Mouse (Mus musculus) brown adipose tissue, adult 24 weeks (tissue): ENCODE measurements around the gene Src. TPM values are rescaled to one million over a fixed set of nuclear protein-coding genes. Genes with fewer than 3 reads are reported as not detected.
"Not testable (repeated sequence)": the region's sequence is repeated elsewhere in the genome, so short reads cannot be mapped to it uniquely, and the experiment has no call there.

Experiments
- H3K27ac ChIP-seq: fragments of 200-500 bp; replicated peaks from 2 replicates; pipeline ENCODE4 v1.5.1; 2012; ENCODE audit warnings: low read depth, mild to moderate bottlenecking, low read length
- H3K4me1 ChIP-seq: fragments of 200-500 bp; 2 replicates; pipeline ENCODE4 v1.6.1; 2012; ENCODE audit warnings: low read length, mixed read lengths; ENCODE audit not compliant: control insufficient read depth, insufficient read depth, insufficient read length
- H3K4me3 ChIP-seq: fragments of 200-500 bp; 2 replicates; pipeline ENCODE4 v1.5.1; 2012; ENCODE audit warnings: low read depth, mild to moderate bottlenecking, low read length, moderate library complexity; ENCODE audit not compliant: insufficient read depth
- polyA plus RNA-seq: library from polyadenylated mRNA; stranded (reverse); fragments of >200 nt; gene quantifications from 2 replicates; pipeline ENCODE4 v1.2.4, GENCODE M21; 2012; ENCODE audit not compliant: missing spikeins, insufficient read depth, insufficient read length

The Src gene
- polyA plus RNA-seq, result 1.4 and 1.6 TPM in 2 replicates

DNA sequence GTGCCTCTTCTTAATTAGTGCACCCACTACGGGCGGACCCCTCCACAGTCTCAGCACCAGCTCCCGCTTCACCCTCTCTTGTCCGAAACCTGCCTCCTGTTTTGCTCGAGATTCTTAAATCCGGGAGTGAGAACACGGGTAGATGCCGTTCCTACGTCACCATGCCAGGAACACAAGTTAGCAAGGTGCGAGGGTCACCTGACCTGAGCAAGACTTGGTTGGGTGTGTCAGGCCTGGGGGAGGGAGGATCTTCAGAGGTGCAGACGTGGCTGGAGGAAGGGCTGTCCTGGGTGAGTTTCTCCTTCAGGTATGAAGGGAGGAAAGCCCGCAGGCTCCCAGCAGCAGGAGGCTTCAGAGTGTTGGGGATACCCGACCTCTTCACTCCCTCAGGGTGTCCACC is at the start of gene Src:
Gene Src, plus strand, starts transcription at position 239 of the 400 bp plus-strand sequence.
- H3K27ac ChIP-seq, result no peak within 1 kb of the TSS
- H3K4me3 ChIP-seq, result no peak within 1 kb of the TSS
- H3K4me1 ChIP-seq, result 0 out of 2 replicates have a peak, but pooled peaks cover under 1% of the 10 kb centered on the region

DNA sequence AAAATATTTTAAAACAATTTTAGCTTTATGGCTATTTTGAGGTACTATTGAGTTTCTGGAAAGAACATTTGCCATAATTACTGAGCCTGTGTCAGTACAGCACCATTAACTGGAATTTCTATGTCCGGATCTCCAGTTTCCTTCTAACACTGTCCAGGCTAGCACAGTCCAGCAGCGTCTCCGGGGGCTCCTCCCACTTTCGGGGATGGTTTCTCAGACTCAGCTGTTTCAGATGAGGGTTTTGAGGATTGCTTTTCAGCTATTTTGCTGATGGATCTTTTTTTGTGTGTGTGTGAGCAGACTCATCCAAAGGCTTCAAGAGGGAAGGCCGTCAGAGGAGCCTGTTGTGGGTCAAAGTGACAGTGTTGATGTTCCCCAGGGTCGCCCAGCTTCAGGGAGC is 46.5 kb upstream of the Src start:
- Histone ChIP-seq H3K4me1 (peaks cover 14% of the 10 kb centered on the region), H3K27ac (no peak overlapping the region), H3K4me3 (no peak overlapping the region)

DNA sequence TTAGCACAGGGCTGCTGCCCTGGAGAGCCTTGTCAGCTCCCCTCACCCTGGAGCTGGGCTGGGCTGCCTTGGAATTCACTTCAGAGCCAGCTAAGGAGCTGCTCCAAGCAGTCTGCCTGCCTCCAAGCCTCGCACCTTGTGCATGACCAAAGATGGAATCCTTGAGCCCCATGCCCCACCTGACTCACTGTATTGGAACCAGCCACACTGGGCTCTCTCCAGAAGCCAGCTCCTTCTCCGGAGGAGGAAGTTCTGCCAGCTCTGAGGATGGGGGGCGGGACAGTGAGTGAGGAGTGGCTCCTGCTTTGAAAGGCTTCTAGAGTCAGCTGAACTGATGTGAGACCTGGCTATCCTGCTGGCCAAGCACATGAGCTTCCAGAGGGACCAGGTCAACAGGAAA is 44.6 kb upstream of the Src start:
- no peak overlapping the region for H3K4me3 ChIP-seq
- H3K4me1 ChIP-seq, result peaks cover 12% of the 10 kb centered on the region
- no peak overlapping the region for H3K27ac ChIP-seq

DNA sequence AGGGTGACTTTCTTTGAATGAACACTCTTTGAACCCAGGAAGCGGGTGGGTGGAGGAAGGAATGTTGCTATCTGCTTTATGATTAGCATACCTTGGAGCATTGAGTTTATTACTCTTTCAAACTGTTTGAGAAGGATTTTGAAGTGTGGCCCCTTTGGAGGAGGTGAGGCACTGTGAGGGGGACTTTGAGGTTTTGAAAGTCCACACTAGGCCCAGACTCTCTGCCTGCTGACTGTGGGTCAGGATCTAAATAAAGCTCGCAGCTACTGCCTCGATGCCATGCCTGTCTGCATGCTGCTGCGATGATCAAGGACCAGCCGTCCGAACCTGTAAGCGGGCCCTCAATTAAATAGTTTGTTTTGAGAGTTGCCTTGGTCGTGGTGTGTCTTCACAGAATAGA is 43.2 kb upstream of the Src start:
- H3K4me3 ChIP-seq, result no peak overlapping the region

DNA sequence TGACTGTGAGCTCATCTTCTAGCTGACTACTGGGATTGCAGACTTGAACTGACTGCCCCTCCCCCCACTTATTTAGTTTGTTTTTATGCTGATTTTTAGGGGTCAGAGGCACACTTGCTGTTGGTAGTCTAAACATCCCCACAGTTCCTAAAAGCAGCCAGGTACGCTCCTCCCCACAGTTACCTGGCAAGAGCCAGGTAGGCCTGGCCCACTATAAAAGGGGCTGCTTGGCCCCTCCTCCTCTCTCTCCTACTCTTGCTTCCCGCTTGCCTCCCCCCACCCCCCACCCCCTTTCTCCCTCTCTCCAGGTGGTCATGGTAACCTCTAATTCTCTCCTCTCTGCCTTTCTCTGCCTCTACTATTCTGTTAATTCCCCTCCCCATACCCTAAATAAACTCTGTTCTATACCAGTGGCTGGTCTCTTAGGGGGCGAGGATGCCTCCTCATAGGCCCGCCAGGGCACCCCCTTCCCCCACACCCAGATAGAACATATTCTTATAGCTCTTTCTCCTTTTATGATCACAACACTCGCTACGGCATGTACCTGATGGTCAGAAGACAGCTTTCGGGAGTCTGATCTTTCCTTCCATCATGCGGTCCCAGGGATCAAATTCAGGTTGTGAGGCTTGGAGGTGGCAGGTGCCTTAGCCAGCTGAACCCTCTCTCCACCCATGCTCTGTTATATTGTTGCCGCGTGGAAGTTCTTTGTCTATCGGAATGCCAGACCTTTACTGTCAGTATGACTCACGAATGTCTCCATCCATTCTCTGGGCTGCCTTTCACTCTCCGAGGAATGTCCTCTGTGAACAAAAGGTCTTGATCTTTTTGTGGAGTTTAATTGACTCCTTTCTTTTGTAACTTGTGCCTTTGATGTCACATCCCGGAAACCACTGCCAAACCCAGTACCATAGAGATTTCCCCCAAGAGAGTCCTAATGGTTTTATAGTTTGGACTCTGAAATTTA is 42.2 kb upstream of the Src start:
- H3K4me1 ChIP-seq, result peaks cover 12% of the 10 kb centered on the region
- no peak overlapping the region for H3K4me3 ChIP-seq
- no peak overlapping the region for H3K27ac ChIP-seq

More for the DNA sequence above, 43.2 kb upstream of the Src start:
- Histone ChIP-seq H3K4me1 (peaks cover 12% of the 10 kb centered on the region), H3K27ac (no peak overlapping the region)

DNA sequence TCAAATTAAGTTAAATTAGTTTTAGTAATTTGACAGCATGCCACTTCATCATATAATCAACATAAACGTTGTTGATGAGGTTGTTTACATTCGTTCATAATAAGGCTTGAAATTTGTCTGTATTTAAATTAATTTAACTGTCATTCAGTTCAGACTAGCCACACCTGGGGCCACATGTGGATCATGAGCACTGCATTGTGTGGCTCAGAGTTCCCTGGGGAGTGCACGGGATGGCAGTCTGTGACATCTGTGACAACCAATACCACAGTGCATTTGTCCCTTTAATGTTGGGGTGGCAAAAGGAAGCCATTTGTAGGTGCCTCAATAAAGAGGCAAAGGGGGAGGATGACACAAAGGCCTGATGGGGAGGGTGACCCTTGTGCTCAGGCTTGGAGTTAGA is 41.2 kb upstream of the Src start:
- H3K4me3 ChIP-seq, result no peak overlapping the region
- H3K4me1 ChIP-seq, result peaks cover 12% of the 10 kb centered on the region
- H3K27ac ChIP-seq, result no peak overlapping the region

DNA sequence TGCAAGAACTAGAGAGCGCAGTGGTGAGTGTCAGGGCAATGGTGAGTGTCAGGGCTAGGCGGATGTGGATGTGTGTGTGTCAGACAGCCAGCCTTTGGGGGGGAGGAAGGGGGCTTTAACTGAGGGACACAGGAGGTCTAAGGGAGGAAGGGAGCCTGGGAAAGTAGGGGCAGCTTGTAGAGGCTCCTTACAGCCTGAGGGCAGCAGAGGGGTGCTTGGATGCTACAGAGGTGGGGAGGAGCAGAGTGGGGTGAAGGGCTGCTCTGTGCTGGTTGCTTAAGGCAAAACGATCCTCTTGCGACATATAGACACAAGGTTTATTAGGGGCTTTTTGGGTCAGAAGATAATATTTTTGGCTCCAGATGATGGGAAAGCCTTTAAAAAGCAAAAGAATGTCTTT is 33.4 kb upstream of the Src start:
- no peaks in the 10 kb centered on the region for H3K4me1 ChIP-seq
- H3K4me3 ChIP-seq, result no peak overlapping the region
- no peak overlapping the region for H3K27ac ChIP-seq

DNA sequence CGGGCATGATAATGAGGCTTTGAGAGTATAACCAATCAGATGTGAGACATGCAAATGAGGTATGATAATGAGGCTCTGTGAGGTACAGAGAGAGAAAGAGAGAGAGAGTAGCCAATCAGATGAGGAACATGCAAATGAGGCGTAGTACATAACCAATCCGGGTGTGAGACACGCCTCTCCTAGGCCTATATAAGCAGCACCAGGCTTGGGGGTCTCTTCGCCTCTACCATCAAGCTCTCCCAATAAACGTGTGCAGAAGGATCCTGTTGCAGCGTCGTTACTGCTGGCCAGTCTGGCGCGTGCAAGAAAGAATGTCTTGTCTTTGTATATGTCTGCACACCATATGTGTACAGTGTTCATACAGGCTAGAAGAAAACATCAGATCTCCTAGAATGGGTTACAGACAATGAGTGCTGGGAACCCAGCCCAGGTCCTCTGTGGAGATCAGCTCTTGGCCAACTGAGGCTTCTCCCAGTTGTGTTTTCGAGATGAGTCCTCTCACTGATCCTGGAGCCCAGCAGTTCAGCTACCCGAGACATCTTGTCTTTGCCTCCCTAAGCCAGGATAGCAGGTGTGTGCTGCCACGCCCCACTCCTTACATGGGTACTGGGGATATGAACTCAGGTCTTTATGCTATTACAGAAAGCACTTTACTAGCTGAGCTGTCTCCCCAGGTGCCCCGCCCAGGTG is 29.2 kb upstream of the Src start:
- H3K27ac ChIP-seq, H3K4me3 ChIP-seq, H3K4me1 ChIP-seq: not testable (repeated sequence)

DNA sequence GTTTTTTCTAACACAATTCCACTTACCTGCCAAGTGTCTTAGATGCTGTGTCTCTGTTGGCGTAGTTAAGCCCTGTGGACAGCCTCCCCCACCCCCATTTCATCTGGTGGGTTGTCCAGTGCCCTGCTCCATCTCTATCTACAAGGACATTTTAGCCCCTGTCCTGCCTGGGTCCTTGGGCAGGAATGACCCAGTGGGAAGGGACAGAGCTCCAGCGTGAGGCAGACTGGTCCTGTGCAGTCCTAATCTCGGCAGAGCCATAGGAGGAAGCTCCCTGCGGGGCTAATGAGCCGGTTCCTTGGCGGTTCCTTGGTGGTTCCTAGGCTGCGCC is 28.7 kb upstream of the Src start:
- no peak overlapping the region for H3K4me3 ChIP-seq

DNA sequence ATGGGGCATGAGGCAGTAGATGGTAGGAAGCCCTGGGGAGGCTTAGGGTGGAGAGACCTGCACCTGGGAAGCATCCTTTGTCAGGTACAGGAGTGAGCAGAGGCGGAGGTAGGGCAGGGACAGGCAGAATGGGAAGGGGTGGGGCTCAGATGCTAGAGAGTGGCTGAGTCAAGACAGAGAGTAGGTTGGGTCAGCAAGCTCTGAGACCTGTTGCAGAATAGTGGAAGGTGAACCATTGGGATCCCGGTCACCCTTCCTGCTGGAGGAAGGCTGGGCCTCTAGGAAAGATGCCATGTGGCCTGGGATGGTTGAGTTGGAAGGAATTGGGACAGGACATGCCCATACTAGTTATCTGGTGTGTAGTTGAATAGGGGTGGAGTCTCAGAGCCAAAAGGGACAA is 25.9 kb upstream of the Src start:
- Histone ChIP-seq H3K4me1 (no peaks in the 10 kb centered on the region), H3K4me3 (no peak overlapping the region), H3K27ac (no peak overlapping the region)

More for the DNA sequence above, 28.7 kb upstream of the Src start:
- Histone ChIP-seq H3K4me1 (no peaks in the 10 kb centered on the region), H3K27ac (no peak overlapping the region)

DNA sequence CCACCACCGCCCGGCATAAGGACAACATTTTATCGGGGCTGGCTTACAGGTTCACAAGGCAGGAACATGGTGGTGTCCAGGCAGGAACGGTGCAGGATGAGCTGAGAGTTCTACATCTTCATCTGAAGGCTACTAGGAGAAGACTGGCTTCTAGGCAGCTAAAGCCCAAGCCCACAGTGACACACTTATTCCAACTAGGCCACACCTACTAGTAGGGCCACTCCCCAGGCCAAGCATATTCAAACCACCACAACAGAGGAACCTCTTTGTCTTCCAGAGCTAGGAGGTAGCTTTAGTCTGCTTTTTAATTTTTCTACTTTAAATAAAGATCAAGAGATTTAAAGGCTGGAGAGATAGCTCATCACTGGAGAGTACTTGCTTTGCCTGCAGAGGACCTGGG is 24.7 kb upstream of the Src start:
- Histone ChIP-seq H3K27ac (no peak overlapping the region), H3K4me1 (no peaks in the 10 kb centered on the region), H3K4me3 (no peak overlapping the region)

DNA sequence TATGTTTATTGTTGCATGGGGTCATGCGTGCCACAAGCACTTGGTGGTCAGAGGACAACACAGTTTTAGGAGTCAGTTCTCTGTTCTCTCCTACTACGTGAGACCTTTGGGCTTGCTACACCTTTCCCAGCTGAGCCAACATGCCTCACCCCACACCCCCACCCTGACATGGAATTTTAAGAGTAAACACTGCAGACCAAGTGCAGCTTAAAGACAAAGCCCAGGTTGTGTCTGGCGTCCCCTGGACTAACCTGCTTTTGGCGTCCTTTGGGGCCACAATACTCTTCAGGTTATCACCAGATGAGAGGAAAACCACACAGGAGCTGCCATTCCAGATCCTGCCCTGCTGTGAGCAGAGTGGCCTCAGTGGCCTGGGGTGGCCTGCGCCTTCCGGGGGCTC is 23.4 kb upstream of the Src start:
- H3K27ac ChIP-seq, result no peak overlapping the region
- H3K4me1 ChIP-seq, result no peaks in the 10 kb centered on the region
- no peak overlapping the region for H3K4me3 ChIP-seq

DNA sequence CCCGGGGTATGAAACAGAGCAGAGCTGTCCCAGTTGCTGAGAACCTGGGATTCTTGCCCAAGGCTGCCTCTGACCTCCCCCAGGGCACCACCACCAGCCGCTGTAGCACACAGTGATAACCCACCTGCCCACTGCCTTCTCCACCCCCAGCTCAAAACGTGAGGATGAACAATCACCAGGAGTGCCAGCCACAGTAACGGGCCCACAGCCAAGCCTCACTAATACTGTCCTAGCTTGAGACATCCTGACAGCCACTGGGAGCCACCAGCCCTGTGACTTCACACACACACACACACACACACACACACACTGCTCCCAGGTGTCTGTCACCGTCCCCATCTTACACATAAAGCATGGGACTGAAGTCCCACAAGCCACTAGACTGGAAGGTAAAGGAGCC is 22.9 kb upstream of the Src start:
- H3K4me3 ChIP-seq, result no peak overlapping the region
- no peaks in the 10 kb centered on the region for H3K4me1 ChIP-seq
- no peak overlapping the region; the same call in 1 of the 2 replicates for H3K27ac ChIP-seq

DNA sequence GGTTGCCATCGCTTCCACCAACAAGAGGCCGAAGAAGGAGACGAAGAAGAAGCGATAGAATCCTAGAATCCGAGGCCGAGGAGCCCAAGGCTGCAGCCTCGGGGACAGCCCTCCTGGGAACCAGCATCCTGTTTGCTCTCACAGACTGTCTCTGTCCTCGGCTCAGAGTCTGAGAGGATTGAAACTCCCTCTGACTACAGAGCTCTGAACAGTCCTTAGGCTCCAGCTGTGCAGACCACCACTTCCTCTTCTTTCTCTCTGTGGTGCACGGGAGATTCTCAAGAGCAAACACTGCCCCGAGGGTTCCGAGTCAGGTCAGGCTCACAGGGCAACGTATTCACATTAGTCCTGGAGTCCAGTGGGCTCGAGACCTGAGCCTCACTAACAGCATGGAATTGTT is 22.3 kb upstream of the Src start:
- no peak overlapping the region; the same call in 1 of the 2 replicates for H3K27ac ChIP-seq
- H3K4me1 ChIP-seq, result no peaks in the 10 kb centered on the region
- no peak overlapping the region for H3K4me3 ChIP-seq

DNA sequence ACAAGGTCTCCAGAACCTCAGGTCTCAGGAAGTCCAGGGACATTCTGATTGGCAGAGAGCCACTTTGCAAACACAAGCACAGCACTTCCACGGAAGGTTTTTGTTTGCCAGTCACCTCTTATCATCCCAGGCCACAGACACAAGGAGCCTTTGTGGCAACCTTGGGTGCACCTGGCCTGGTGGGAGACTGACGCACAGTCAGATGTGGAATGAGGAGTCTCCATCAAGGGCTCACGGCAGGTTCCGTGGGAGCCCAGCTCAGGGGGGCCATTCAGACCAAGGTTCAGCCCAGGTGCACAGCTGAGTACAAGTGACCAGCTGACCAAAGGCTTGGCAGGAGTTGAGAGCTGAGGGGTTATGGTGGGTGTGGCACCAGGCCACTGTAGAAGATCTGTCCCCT is 20.9 kb upstream of the Src start:
- Histone ChIP-seq H3K4me1 (no peaks in the 10 kb centered on the region), H3K27ac (no peak overlapping the region), H3K4me3 (no peak overlapping the region)

DNA sequence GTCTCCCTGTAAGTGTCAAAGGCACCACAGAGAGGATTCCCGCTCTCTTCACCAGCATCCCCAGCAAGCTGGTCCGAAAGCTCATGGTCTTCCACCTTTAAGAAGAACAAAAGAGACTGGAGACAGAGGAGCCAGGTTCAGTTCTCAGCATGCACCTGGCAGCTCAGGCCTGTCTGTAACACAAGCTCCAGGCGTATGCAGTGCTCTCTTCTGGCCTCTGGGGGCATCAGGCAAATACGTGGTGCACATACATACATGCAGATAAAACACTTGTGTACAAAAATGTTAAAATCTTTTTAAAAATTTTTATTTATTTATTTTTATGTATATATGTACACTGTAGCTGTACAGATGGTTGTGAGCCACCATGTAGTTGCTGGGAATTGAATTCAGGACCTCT is 19.7 kb upstream of the Src start:
- Histone ChIP-seq H3K4me3 (no peak overlapping the region), H3K27ac (no peak overlapping the region), H3K4me1 (no peaks in the 10 kb centered on the region)
